Comparison of ENCODE assay signal across 13 mouse cellular contexts in genomic region chr2:159571862-159572261, GRCm38 (mm10).
"Had no signal": no experiment of that assay in that cellular context is flagged by ENCODE, and none has a peak within 500 bp of the region (broad histone marks: within the 10 kb centered on the region; RNA-seq: fewer than 3 reads in every experiment).

No protein-coding gene starts in this region.

- H3K4me2 ChIP-seq: lung, embryonic 14.5 days; midbrain, embryonic 11.5 days; midbrain, embryonic 13.5 days; midbrain, embryonic 15.5 days; neural tube, embryonic 12.5 days; stomach, embryonic 15.5 days had no signal

- H3K9ac ChIP-seq: lung, embryonic 14.5 days; midbrain, embryonic 13.5 days; midbrain, embryonic 15.5 days; neural tube, embryonic 12.5 days; stomach, embryonic 15.5 days had no signal

- H3K4me1 ChIP-seq: midbrain, embryonic 13.5 days; midbrain, embryonic 15.5 days; neural tube, embryonic 12.5 days; stomach, embryonic 15.5 days had no signal

- H3K27me3 ChIP-seq: midbrain, embryonic 13.5 days; midbrain, embryonic 15.5 days; neural tube, embryonic 12.5 days; stomach, embryonic 15.5 days had no signal

- H3K27ac ChIP-seq: midbrain, embryonic 13.5 days; midbrain, embryonic 15.5 days; neural tube, embryonic 12.5 days; stomach, embryonic 15.5 days; stomach, postnatal 0 days had no signal

- DNase-seq: lung, embryonic 14.5 days; lung, postnatal 10 days; lung, postnatal 4 days; right cerebral cortex, postnatal 14 days; thymus, adult 2 months; thymus, postnatal 25 days; thymus, postnatal 4 days had no signal

- H3K4me3 ChIP-seq: midbrain, embryonic 13.5 days; midbrain, embryonic 15.5 days; neural tube, embryonic 12.5 days; stomach, embryonic 15.5 days had no signal

- H3K36me3 ChIP-seq: midbrain, embryonic 13.5 days; midbrain, embryonic 15.5 days; neural tube, embryonic 12.5 days; stomach, embryonic 15.5 days had no signal

- H3K9me3 ChIP-seq: midbrain, embryonic 13.5 days; midbrain, embryonic 15.5 days; neural tube, embryonic 12.5 days; stomach, embryonic 15.5 days had no signal

- ATAC-seq: midbrain, embryonic 13.5 days; midbrain, embryonic 15.5 days had no signal
